Mouse (Mus musculus) heart, adult 2 months (tissue): ENCODE measurements around the gene Cdadc1. TPM values are rescaled to one million over a fixed set of nuclear protein-coding genes. Genes with fewer than 3 reads are reported as not detected.

Experiments used
- DNase-seq, 2 experiments: peaks; one replicate each; pipeline ENCODE4 v3.0.0; 2021
- H3K27ac ChIP-seq: fragments of 200-600 bp; 2 replicates; pipeline ENCODE4 v1.8.1; 2022
- H3K27me3 ChIP-seq: fragments of 200-500 bp; 2 replicates; pipeline ENCODE4 v1.6.1; 2012; ENCODE audit warnings: mild to moderate bottlenecking, low read length, inconsistent platforms, mixed read lengths; ENCODE audit not compliant: control insufficient read depth, insufficient read depth
- H3K36me3 ChIP-seq: fragments of 200-500 bp; 2 replicates; pipeline ENCODE4 v1.6.1; 2012; ENCODE audit warnings: low read length, inconsistent platforms; ENCODE audit not compliant: control insufficient read depth, insufficient read depth
- H3K4me1 ChIP-seq: fragments of 200-500 bp; 2 replicates; pipeline ENCODE4 v1.6.1; 2011; ENCODE audit warnings: low read length; ENCODE audit not compliant: control insufficient read depth, insufficient read depth
- H3K4me3 ChIP-seq: fragments of 200-600 bp; 2 replicates; pipeline ENCODE4 v1.8.1; 2022
- H3K79me2 ChIP-seq: fragments of 200-500 bp; replicated peaks from 2 replicates; pipeline ENCODE4 v1.6.1; 2012; ENCODE audit warnings: mild to moderate bottlenecking, inconsistent platforms, low read length, moderate library complexity, mixed read lengths; ENCODE audit not compliant: control insufficient read depth, insufficient read depth
- H3K9ac ChIP-seq: fragments of 200-500 bp; 2 replicates; pipeline ENCODE4 v1.6.1; 2012; ENCODE audit warnings: low read depth, mild to moderate bottlenecking, control low read depth, inconsistent platforms, low read length, mixed read lengths
- CTCF ChIP-seq: fragments of 200-600 bp; IDR thresholded peaks from 2 replicates; pipeline ENCODE4 v1.8.1; 2022; ENCODE audit warnings: antibody characterized with exemption, mild to moderate bottlenecking, moderate library complexity
- EP300 ChIP-seq: fragments of 200-500 bp; IDR thresholded peaks from 2 replicates; pipeline ENCODE4 v1.6.1; 2011; ENCODE audit warnings: low read depth, low read length, control low read depth; ENCODE audit not compliant: insufficient read depth
- POLR2A ChIP-seq: fragments of 200-500 bp; IDR thresholded peaks from 2 replicates; pipeline ENCODE4 v1.6.1; 2011; ENCODE audit warnings: mild to moderate bottlenecking, low read depth, low read length, control low read depth; ENCODE audit not compliant: insufficient read depth
- WGBS: fragments of 180-500 bp; shearing (Covaris S2); methylation state at CpG from one replicate; pipeline ENCODE4 v1.1.7; 2018; 5-methylcytosine and 5-hydroxymethylcytosine counted together
- intact Hi-C: fragments of 180-260 bp; cut with DNase I; formaldehyde crosslinking; loops from one replicate; pipeline ENCODE4 v1.15.1; 2025
- polyA plus RNA-seq: library from polyadenylated mRNA; depleted of rRNA; stranded (reverse); fragments of >200 nt; gene quantifications from 2 replicates; pipeline ENCODE4 v1.2.3, GENCODE M21; 2012
- total RNA-seq, 2 experiments: library from RNA; stranded (reverse); gene quantifications; 2 replicates each; pipeline ENCODE4 v1.2.3; 2021

The Cdadc1 gene
- total and polyA plus RNA-seq, 3 experiments: 8.0 to 50.4 (median 43.9) TPM

DNA sequence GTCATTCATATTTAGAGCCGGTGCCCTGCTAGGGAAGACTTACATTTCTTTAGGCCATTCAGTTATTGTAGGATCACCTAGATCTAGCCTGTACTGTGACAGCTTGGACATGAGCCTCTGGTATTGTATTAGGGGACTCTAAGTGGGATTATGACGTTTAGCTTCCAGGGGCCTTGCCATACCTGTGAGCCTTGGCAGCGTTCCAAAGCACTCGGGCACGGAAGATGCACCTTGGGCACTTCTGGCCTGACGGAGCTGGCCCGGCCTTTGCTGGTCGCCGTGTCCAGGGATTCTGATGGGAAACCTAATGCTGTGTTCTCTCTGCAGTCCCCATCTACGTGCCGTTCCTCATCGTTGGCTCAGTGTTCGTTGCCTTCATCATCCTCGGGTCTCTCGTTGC, 31.5 kb upstream of the Cdadc1 start:
- Histone ChIP-seq H3K9ac (no peak overlapping the region), H3K79me2 (no peaks in the 10 kb centered on the region), H3K4me3 (no peak overlapping the region), H3K27me3 (no peaks in the 10 kb centered on the region; the same call in 1 of the 2 replicates), H3K27ac (no peak overlapping the region), H3K4me1 (no peaks in the 10 kb centered on the region), H3K36me3 (no peaks in the 10 kb centered on the region)
- TF ChIP-seq CTCF (no peak), POLR2A (no peak), EP300 (no peak)
- 88% methylated on average over 15 of the region's 15 CpGs for WGBS
- intact Hi-C loops: no loop called here
- DNase-seq: no peak

DNA sequence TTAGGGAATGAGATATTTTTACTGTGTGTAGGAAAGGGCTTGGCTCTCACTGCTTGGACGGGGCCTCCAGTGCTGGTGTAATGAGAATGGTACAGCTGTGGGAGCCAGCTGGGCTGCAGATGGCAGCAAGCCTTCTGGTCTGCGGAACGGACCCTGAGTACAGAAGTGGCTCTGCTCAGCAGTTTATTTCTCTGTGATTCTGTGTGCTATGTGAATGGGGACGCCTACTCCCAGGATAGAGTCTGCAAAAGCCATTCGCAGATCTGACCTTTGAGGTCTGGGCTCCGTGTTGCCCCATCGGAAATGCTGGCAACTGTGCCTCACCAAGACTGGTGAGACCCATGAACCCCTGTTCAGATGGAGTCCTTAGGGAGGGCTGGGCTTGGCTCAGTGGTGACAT, 30.1 kb upstream of the Cdadc1 start:
- H3K27ac ChIP-seq: no peak overlapping the region
- H3K27me3 ChIP-seq: no peaks in the 10 kb centered on the region; the same call in 1 of the 2 replicates
- no peak for DNase-seq
- no peaks in the 10 kb centered on the region for H3K36me3 ChIP-seq
- H3K4me3 ChIP-seq: no peak overlapping the region
- no peaks in the 10 kb centered on the region for H3K4me1 ChIP-seq
- H3K79me2 ChIP-seq: no peaks in the 10 kb centered on the region
- no peak overlapping the region for H3K9ac ChIP-seq
- TF ChIP-seq POLR2A (no peak), EP300 (no peak), CTCF (no peak)
- intact Hi-C loops: no loop called here
- 63% methylated on average over 7 of the region's 7 CpGs for WGBS

DNA sequence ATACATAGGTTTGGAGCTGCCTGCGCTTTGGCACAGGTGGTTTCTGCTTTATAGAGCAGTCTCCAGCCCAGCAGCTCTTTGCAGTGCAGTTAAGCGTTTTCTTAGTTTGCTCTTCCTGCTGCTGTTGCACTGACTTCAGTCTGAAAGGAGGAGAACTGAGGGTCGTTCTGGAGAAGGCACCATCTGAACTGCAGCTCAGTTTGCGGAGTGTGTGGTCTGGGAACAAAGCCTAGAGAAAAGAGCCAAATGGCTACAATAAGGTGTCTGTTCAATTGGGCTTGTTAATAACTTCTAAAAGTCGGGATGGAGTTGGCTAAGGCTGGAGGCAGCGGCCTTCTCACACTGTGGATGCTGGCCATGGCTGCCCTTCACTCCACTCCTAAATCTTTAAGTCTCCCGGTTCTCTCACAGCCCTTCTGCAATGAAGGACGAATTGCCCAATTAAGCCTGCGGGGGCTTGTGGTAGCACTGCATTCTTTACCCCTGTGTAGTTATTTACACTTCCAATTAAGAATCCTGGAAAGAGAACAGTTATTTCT, 29.5 kb upstream of the Cdadc1 start:
- H3K4me3 ChIP-seq: no peak overlapping the region
- no peak overlapping the region for H3K9ac ChIP-seq
- no peak for DNase-seq
- intact Hi-C loops: no loop called here
- 65% methylated on average over 9 of the region's 9 CpGs for whole genome bisulfite sequencing
- no peaks in the 10 kb centered on the region for H3K36me3 ChIP-seq
- no peaks in the 10 kb centered on the region; the same call in 1 of the 2 replicates for H3K27me3 ChIP-seq
- no peak overlapping the region for H3K27ac ChIP-seq
- no peak for TF ChIP-seq EP300
- no peak for TF ChIP-seq POLR2A
- no peak for TF ChIP-seq CTCF
- H3K79me2 ChIP-seq: no peaks in the 10 kb centered on the region
- H3K4me1 ChIP-seq: no peaks in the 10 kb centered on the region

DNA sequence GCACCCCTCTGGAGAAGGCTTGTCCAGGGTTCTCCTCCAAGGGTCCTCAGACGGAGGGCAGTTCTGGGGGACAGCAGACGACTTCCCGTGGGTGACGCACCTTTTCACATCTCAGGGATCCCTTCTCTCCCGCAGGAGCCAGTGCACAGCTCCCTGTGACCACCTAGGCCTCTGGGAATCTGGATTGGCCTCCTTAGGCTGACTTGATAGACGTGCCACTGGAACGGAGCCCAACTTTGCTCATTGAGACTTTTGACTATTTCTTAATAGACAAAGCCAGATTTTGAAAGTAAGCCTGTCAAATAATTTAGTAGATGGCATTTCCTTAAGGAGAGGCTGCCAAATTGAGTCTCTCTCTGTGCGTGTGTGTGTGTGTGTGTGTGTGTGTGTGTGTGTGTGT, 29.0 kb upstream of the Cdadc1 start:
- Histone ChIP-seq H3K79me2 (no peaks in the 10 kb centered on the region), H3K27me3 (no peaks in the 10 kb centered on the region; the same call in 1 of the 2 replicates), H3K4me1 (no peaks in the 10 kb centered on the region), H3K9ac (no peak overlapping the region), H3K27ac (no peak overlapping the region), H3K4me3 (no peak overlapping the region), H3K36me3 (no peaks in the 10 kb centered on the region)
- WGBS: 56% methylated on average over 8 of the region's 8 CpGs
- no peak for DNase-seq
- intact Hi-C loops: no loop called here
- TF ChIP-seq EP300: no peak
- TF ChIP-seq CTCF: no peak
- TF ChIP-seq POLR2A: no peak

DNA sequence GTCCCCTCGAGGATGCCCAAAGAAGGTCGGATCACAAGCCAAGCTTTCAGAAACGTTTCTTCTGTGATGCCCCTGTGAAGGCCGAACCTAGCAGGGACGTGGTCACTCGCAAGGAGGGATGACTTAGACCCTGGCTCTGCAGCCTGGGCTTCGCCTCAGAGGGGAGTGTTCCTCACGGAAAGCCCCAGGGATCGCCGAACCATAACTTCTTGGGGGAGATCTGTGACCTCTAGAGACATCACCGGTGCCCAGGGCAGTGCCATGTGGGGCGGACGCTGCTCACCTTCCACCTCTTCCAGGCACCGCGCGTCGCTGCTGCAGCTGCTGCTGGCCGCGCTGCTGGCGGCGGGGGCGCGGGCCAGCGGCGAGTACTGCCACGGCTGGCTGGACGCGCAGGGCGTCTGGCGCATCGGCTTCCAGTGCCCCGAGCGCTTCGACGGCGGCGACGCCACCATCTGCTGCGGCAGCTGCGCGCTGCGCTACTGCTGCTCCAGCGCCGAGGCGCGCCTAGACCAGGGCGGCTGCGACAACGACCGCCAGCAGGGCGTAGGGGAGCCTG, 28.1 kb upstream of the Cdadc1 start:
- TF ChIP-seq POLR2A (no peak), EP300 (no peak), CTCF (no peak)
- Histone ChIP-seq H3K9ac (peak overlapping the region; percentile 63), H3K27ac (no peak overlapping the region; the same call in 1 of the 2 replicates), H3K27me3 (no peaks in the 10 kb centered on the region; the same call in 1 of the 2 replicates), H3K4me1 (no peaks in the 10 kb centered on the region), H3K79me2 (no peaks in the 10 kb centered on the region), H3K36me3 (no peaks in the 10 kb centered on the region), H3K4me3 (peak overlapping the region; percentile 52)
- intact Hi-C loops: no loop called here
- WGBS: under 1% methylated on average over 51 of the region's 51 CpGs
- peak; percentile 24 to 27 for DNase-seq

DNA sequence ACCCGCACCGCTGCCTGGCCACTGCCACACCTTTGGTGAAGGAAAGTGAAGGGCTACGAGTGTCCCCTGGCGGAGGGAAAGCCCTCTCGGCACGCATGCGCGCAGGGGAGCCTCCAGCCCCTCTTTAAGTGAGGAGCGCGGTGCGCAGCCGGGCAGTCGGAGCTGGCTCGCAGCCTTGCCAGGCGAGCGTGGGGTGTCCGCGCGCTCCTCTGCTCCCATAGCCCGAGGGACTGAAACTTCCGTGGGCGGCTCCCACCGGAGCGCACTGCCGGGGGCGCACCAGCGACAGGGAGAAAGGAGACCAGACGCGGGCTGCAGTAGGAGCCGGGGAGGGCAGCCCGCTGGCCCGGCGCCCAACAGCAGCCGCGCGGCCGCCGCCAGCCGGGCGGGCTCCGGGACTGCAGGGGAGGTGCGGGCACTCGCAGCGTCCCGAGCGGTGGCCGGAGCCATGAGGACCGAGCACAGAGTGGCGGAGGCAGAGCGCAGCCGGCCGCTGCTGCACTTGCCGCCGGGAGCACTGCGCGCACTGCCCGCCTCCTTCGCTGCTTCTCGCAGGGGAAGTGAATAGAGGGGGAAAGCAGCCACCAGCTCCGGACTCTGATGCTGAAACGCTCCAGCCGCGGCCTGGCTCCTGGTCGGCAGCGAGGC, 27.5 kb upstream of the Cdadc1 start, which contains the start of gene Shisa2:
Gene Shisa2 (plus strand): TSS at position 151 of the 648 bp plus-strand sequence.
- Histone ChIP-seq H3K27me3 (no peaks in the 10 kb centered on the region; the same call in 1 of the 2 replicates), H3K27ac (peak within 1 kb of the TSS; percentile 36; the same call in 1 of the 2 replicates), H3K9ac (peak within 1 kb of the TSS; percentile 63), H3K79me2 (no peaks in the 10 kb centered on the region), H3K4me3 (peak within 1 kb of the TSS; percentile 52), H3K4me1 (no peaks in the 10 kb centered on the region), H3K36me3 (no peaks in the 10 kb centered on the region)
- under 1% methylated on average over 64 of the region's 65 CpGs for WGBS
- intact Hi-C loops: no loop called here
- peak; percentile 75 to 80 for DNase-seq
- peak; percentile 44; the same call in 1 of the 2 replicates for TF ChIP-seq POLR2A
- TF ChIP-seq CTCF: peak; percentile 56
- TF ChIP-seq EP300: no peak
